Mouse (Mus musculus): ENCODE data around the gene Pop7.
A peak's percentile ranks its signal among the peaks of the same experiment; 100 is the strongest.

The Pop7 gene

GRCm38 (mm10) chr5:137501709-137502666 is at the start of gene Pop7:
TSS of gene Pop7 (minus strand) at chr5:137502518.
- peak; percentile 100 for DNase-seq (ENCODE audit: low spot score)

GRCm38 (mm10) chr5:137551119-137551518 is 48.8 kb upstream of the Pop7 start:
- no peak for DNase-seq (ENCODE audit: low spot score)

GRCm38 (mm10) chr5:137549840-137550239 is 47.5 kb upstream of the Pop7 start:
- no peak for DNase-seq (ENCODE audit: low spot score)

GRCm38 (mm10) chr5:137545596-137545995 is 43.3 kb upstream of the Pop7 start:
- no peak for DNase-seq (ENCODE audit: low spot score)

GRCm38 (mm10) chr5:137544926-137545325 is 42.6 kb upstream of the Pop7 start:
- DNase-seq (ENCODE audit: low spot score): no peak

GRCm38 (mm10) chr5:137541768-137542540 is 39.6 kb upstream of the Pop7 start:
- no peak for DNase-seq (ENCODE audit: low spot score)

- DNase-seq (ENCODE audit: low spot score): no peak
Observed at GRCm38 (mm10) chr5:137540991-137541390, 38.7 kb upstream of the Pop7 start.

GRCm38 (mm10) chr5:137539291-137539801 is 37.0 kb upstream of the Pop7 start:
- DNase-seq (ENCODE audit: low spot score): no peak

- DNase-seq (ENCODE audit: low spot score): no peak
Observed at GRCm38 (mm10) chr5:137537461-137537860, 35.1 kb upstream of the Pop7 start.

- no peak for DNase-seq (ENCODE audit: low spot score)
Observed at GRCm38 (mm10) chr5:137535318-137535717, 33.0 kb upstream of the Pop7 start.

GRCm38 (mm10) chr5:137534762-137535161 is 32.4 kb upstream of the Pop7 start:
- DNase-seq (ENCODE audit: low spot score): no peak

GRCm38 (mm10) chr5:137533117-137533827 is 31.0 kb upstream of the Pop7 start, which contains the start of the genes Epo and Gnb2:
TSS of gene Epo (minus strand) at chr5:137533242.
TSS of gene Gnb2 (minus strand) at chr5:137533510.
- DNase-seq (ENCODE audit: low spot score): peak; percentile 94

- DNase-seq (ENCODE audit: low spot score): no peak
Observed at GRCm38 (mm10) chr5:137532808-137533116, 30.4 kb upstream of the Pop7 start.

- DNase-seq (ENCODE audit: low spot score): no peak
Observed at GRCm38 (mm10) chr5:137532131-137532807, 30.0 kb upstream of the Pop7 start.

- no peak for DNase-seq (ENCODE audit: low spot score)
Observed at GRCm38 (mm10) chr5:137531414-137532130, 29.3 kb upstream of the Pop7 start.

GRCm38 (mm10) chr5:137530588-137531413 is 28.5 kb upstream of the Pop7 start:
- peak; percentile 61 for DNase-seq (ENCODE audit: low spot score)

- no peak for DNase-seq (ENCODE audit: low spot score)
Observed at GRCm38 (mm10) chr5:137530075-137530474, 27.8 kb upstream of the Pop7 start.

GRCm38 (mm10) chr5:137529221-137529995 is 27.1 kb upstream of the Pop7 start:
- no peak for DNase-seq (ENCODE audit: low spot score)

All from ovary, postnatal 14 days (tissue).